Mouse (Mus musculus) liver, embryonic 16.5 days (tissue): ENCODE results near the gene Mfsd6l. TPM values are rescaled to one million over a fixed set of nuclear protein-coding genes. Genes with fewer than 3 reads are reported as not detected.

Experiments
- ATAC-seq: fragments of 200-750 bp; cut with Nextera tagmentation; 2 replicates; pipeline ENCODE4 v1.8.0; 2017; ENCODE audit warnings: low read depth, mild to moderate bottlenecking, moderate number of reproducible peaks, moderate library complexity
- H3K27ac ChIP-seq: fragments of 300-500 bp; sonication (generic); 2 replicates; pipeline ENCODE4 v1.5.1; 2014; ENCODE audit warnings: mild to moderate bottlenecking, low read length
- H3K27me3 ChIP-seq: fragments of 300-500 bp; sonication (generic); 2 replicates; pipeline ENCODE4 v1.6.1; 2014; ENCODE audit warnings: low read depth, low read length, mixed read lengths; ENCODE audit not compliant: control insufficient read depth, insufficient read depth
- H3K36me3 ChIP-seq: fragments of 300-500 bp; sonication (generic); 2 replicates; pipeline ENCODE4 v1.6.1; 2014; ENCODE audit warnings: mild to moderate bottlenecking; ENCODE audit not compliant: control insufficient read depth, insufficient read depth
- H3K4me1 ChIP-seq: fragments of 300-500 bp; sonication (generic); 2 replicates; pipeline ENCODE4 v1.6.1; 2014; ENCODE audit warnings: low read depth, low read length, mixed read lengths; ENCODE audit not compliant: control insufficient read depth
- H3K4me2 ChIP-seq: fragments of 300-500 bp; sonication (generic); 2 replicates; pipeline ENCODE4 v1.6.1; 2014; ENCODE audit warnings: low read depth, low read length, mixed read lengths
- H3K4me3 ChIP-seq: fragments of 300-500 bp; sonication (generic); 2 replicates; pipeline ENCODE4 v1.5.1; 2014; ENCODE audit warnings: low read depth, mild to moderate bottlenecking, low read length
- H3K9ac ChIP-seq: fragments of 300-500 bp; sonication (generic); 2 replicates; pipeline ENCODE4 v1.6.1; 2014; ENCODE audit warnings: low read depth, low read length
- H3K9me3 ChIP-seq: fragments of 300-500 bp; sonication (generic); replicated peaks from 2 replicates; pipeline ENCODE4 v1.6.1; 2016; ENCODE audit warnings: low read length; ENCODE audit not compliant: control insufficient read depth
- whole genome bisulfite sequencing: fragments of 180-500 bp; shearing (Covaris S2); extraction: QIAGEN DNeasy Blood & Tissue Kit; methylation state at CpG from one replicate; pipeline ENCODE4 v1.1.7; 2014; ENCODE audit not compliant: insufficient replicate concordance; 5-methylcytosine and 5-hydroxymethylcytosine counted together
- polyA plus RNA-seq: library from polyadenylated mRNA; unstranded; fragments of >200 nt; fragmentation: Nextera tagmentation; extraction: Ambion mirVana; gene quantifications from 2 replicates; pipeline ENCODE4 v1.2.1, GENCODE M21; 2015

Gene Mfsd6l
- polyA plus RNA-seq, 1 experiment from 2014 or later, result 0.04 TPM

DNA sequence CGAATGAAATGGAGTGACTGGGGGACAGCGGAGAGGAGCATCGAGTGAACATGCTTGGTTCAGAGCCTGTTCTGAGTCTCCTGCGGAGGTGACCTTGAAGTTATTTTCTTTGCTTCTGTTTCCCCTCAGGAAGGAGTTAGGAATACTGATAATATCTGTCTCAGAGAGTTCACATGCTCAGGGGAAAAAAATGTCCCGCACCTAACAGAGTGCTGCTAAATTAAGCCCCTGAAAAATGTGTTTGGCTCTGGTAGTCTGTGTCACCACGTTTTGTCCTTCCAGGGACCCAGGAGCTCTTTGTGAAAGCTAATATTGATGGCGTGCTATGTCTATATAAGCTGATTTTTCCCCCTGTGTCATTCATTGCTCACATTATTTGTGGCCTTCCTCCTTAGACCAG, 10.8 kb upstream of the Mfsd6l start:
- 44% methylated on average over 7 of the region's 7 CpGs for WGBS
- H3K4me1 ChIP-seq, result no peaks in the 10 kb centered on the region; the same call in 1 of the 2 replicates
- no peak overlapping the region for H3K4me3 ChIP-seq

DNA sequence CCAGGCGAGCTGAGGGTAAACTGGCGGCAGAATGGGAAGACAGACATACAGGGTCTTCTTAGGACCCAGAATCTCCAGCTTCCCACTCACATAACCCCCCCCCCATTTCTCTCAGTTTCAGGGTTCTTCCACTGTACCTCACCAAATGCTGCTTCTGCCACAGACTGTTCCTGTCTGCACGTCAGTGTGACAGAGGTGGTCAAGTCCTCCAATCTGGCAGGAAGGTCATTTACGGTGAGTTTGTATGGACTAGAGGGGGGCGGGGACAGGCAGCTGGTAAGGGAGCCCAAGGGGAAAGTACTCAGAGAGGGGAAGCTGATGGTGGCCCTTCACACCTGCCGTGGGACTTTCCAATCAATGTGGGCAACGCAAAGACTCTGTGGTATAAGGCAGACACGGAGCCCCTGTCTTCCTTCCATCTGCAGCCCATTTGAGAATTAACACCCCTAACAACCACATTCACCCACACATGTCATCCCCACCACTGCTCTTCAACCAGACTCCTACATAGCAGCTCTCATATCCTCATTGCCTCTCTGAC, 10.2 kb upstream of the Mfsd6l start:
- no peaks in the 10 kb centered on the region for H3K36me3 ChIP-seq
- WGBS, result 63% methylated on average over 8 of the region's 8 CpGs
- ATAC-seq, result no peak

More for the DNA sequence above, 10.8 kb upstream of the Mfsd6l start:
- Histone ChIP-seq H3K36me3 (no peaks in the 10 kb centered on the region), H3K4me2 (no peak overlapping the region), H3K27ac (no peak overlapping the region), H3K9ac (no peak overlapping the region), H3K9me3 (no peaks in the 10 kb centered on the region), H3K27me3 (no peaks in the 10 kb centered on the region)
- ATAC-seq, result no peak

DNA sequence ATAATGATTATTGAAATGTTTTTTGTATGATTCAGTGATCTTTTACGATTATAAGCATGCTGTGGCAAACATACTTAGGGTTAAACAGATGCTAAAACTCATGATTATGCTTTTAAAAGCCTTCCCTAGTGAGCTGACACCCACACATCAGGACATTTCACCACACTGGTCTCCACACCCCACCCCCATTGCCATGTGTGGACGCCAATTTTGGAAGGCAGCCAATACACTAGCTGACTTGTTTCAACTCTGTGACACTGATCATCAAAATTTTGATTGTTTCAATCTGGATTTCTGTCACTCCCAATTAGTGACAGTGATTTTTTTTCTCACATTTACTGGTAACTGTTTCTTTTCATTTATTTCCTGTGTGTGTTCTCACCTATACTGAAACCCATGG, 8.5 kb upstream of the Mfsd6l start:
- Histone ChIP-seq H3K36me3 (no peaks in the 10 kb centered on the region), H3K27ac (no peak overlapping the region), H3K4me2 (no peak overlapping the region), H3K4me1 (no peaks in the 10 kb centered on the region), H3K27me3 (no peaks in the 10 kb centered on the region), H3K4me3 (no peak overlapping the region), H3K9me3 (no peaks in the 10 kb centered on the region), H3K9ac (no peak overlapping the region)
- ATAC-seq, result no peak
- WGBS, result 37% methylated on average over 2 of the region's 2 CpGs

More for the DNA sequence above, 10.2 kb upstream of the Mfsd6l start:
- H3K4me2 ChIP-seq, result no peak overlapping the region
- no peak overlapping the region for H3K9ac ChIP-seq
- no peaks in the 10 kb centered on the region for H3K9me3 ChIP-seq
- no peak overlapping the region for H3K4me3 ChIP-seq
- H3K27ac ChIP-seq, result no peak overlapping the region
- H3K27me3 ChIP-seq, result no peaks in the 10 kb centered on the region
- H3K4me1 ChIP-seq, result no peaks in the 10 kb centered on the region; the same call in 1 of the 2 replicates

DNA sequence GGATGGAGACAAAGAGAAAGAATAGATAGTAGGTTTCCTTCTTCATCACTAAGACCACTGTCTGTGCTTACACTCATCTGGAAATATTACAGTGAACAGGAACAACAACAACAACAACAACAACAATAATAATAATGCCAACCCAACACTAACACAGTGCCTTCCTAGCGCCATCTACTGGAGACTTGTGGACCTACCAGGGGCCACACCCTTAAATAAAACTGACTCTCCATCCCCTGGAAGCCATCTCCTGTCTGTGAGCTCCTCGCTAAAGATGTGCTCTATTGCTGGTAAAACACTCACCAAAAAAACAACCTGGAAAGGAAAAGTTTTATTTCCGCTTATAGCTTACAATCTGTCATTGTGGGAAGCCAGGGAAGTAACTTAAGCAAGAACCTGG, 6.4 kb upstream of the Mfsd6l start:
- 38% methylated on average over 3 of the region's 3 CpGs for WGBS
- H3K4me3 ChIP-seq, result no peak overlapping the region
- no peak for ATAC-seq

DNA sequence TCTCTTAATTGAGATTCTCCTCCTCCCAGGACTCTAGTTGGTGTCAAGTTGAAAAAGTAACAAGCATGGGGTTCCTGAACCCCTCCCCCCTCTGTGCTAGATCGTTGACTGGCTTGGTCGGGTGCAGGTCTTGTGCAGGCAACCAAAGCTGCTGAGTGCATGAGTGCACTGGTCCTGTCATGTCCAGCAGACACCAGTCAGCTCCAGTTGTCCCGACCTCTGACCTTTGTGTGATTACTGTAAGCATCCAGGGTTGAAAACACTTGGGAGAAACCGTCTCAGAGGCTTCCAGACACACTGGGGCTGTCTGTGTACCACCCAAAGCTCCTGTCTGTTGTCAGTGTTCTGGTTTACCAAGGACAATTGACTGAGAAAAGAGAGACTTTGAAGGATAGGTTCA, 5.6 kb upstream of the Mfsd6l start:
- H3K4me3 ChIP-seq, result no peak overlapping the region
- ATAC-seq, result no peak
- H3K9me3 ChIP-seq, result no peaks in the 10 kb centered on the region
- H3K27ac ChIP-seq, result no peak overlapping the region
- H3K4me2 ChIP-seq, result no peak overlapping the region
- 52% methylated on average over 4 of the region's 4 CpGs for WGBS
- H3K9ac ChIP-seq, result no peak overlapping the region
- H3K36me3 ChIP-seq, result no peaks in the 10 kb centered on the region
- H3K27me3 ChIP-seq, result no peaks in the 10 kb centered on the region
- no peaks in the 10 kb centered on the region for H3K4me1 ChIP-seq

More for the DNA sequence above, 6.4 kb upstream of the Mfsd6l start:
- H3K4me1 ChIP-seq, result no peaks in the 10 kb centered on the region
- H3K9me3 ChIP-seq, result no peaks in the 10 kb centered on the region
- no peak overlapping the region for H3K4me2 ChIP-seq
- no peak overlapping the region for H3K27ac ChIP-seq
- no peak overlapping the region for H3K9ac ChIP-seq
- no peaks in the 10 kb centered on the region for H3K27me3 ChIP-seq
- no peaks in the 10 kb centered on the region for H3K36me3 ChIP-seq

DNA sequence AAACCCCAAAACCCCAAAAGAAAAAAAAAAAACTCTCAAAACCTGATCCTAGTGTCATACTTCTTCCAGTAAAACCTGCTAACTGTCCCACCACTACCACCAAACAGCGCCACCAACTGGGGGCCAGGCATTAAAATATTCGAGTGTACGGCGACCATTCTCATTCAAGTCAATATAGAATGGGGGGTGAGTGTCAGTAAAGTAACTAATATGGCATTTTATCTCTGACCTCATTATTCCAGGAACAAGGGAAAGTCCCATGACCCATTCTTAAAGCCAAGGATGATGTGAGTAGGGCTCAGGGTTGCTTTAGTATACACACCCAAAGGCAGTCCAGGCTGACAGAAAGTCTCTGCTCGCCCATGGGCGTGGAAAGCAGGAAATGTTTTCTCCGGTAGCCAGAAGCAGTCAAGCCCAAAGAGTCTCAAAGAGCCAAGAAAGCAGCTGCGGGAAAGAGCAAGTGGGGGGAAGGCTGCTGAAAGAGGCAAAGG, 2.0 kb upstream of the Mfsd6l start:
- no peak overlapping the region for H3K9ac ChIP-seq
- peaks cover 4% of the 10 kb centered on the region; the same call in 1 of the 2 replicates for H3K27me3 ChIP-seq
- WGBS, result 24% methylated on average over 8 of the region's 8 CpGs
- H3K4me3 ChIP-seq, result no peak overlapping the region
- H3K4me2 ChIP-seq, result no peak overlapping the region
- H3K9me3 ChIP-seq, result no peaks in the 10 kb centered on the region
- H3K27ac ChIP-seq, result no peak overlapping the region
- no peaks in the 10 kb centered on the region for H3K4me1 ChIP-seq
- no peak for ATAC-seq
- H3K36me3 ChIP-seq, result no peaks in the 10 kb centered on the region

DNA sequence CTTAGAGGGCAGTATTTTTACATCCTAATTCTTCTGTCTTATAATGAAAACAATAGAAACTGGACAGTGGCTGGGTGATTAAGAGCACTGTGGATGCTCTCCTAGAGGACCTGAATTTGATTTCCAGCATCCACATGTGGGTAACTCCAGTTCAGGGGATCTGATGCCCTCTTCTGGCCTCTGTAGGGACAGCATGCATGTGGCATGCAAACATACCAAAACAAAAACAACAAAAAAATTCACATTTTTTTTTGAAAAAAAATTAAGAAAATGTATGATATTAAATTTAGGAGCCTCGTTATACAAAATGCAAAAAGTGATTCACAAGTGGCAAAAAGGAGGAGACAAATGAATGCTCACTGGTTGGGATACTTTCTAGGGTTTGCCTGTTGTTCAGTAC, 3.6 kb downstream of the Mfsd6l start:
- H3K27ac ChIP-seq, result no peak overlapping the region
- WGBS, result 8% methylated on average over 1 of the region's 1 CpGs
- H3K9me3 ChIP-seq, result no peaks in the 10 kb centered on the region
- H3K4me3 ChIP-seq, result no peak overlapping the region
- H3K36me3 ChIP-seq, result no peaks in the 10 kb centered on the region
- peaks cover 4% of the 10 kb centered on the region; the same call in 1 of the 2 replicates for H3K27me3 ChIP-seq
- ATAC-seq, result no peak
- H3K4me1 ChIP-seq, result no peaks in the 10 kb centered on the region
- H3K4me2 ChIP-seq, result no peak overlapping the region
- H3K9ac ChIP-seq, result no peak overlapping the region

DNA sequence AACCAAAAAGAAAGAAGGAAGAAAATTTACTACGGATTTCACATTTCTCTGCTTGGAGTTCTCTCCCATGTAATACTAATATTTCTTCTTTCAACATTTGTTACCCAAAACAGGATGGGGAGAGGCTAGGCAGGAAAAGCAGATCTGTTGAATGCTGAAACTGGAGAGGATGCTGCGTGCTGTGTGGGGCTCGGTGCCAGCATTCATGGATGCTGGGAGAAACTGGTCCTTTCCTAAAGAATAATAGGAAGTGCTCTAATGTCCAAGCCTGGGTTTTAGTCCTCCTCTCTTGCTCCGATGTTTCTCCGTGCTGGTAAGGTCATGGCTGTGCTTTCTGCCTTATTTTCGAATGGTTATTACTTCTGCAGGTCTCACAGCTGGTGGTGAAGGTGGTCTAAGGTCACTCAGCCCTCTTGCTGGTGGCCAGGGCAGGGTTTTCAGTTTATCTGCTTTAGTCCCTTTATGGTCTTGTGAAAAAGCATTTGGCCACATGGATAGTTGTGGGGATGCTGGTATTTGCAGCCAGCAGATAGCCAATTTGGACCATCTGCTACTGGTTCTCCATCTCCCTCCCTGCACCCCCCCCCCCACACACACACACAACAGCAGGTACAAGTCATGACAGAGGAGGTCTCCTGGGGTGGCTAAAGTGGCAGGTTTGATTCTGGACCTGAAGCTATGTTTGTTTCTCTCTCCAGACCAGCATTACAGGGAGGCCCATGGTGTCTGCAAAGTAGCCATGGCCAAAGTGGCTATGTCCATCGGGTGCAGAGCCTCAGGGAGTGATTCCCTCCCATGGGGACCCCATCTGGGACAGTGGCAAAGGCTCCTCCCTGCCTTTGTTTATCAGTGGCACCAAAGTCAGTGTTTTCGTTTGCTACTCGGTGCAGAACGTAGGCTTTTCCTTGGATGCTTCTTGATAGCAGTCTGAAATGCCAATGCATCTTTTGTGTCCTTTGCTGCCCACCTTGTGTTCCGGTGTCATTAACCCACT, 6.3 kb downstream of the Mfsd6l start:
- no peaks in the 10 kb centered on the region for H3K36me3 ChIP-seq
- no peak for ATAC-seq
- no peak overlapping the region for H3K9ac ChIP-seq
- H3K27ac ChIP-seq, result no peak overlapping the region
- no peaks in the 10 kb centered on the region for H3K9me3 ChIP-seq
- 51% methylated on average over 11 of the region's 11 CpGs for WGBS
- no peak overlapping the region for H3K4me3 ChIP-seq
- no peaks in the 10 kb centered on the region for H3K4me1 ChIP-seq
- H3K27me3 ChIP-seq, result no peaks in the 10 kb centered on the region
- H3K4me2 ChIP-seq, result no peak overlapping the region
